Mouse (Mus musculus): Measurements from ENCODE around the gene Rab6a. TPM values are rescaled to one million over a fixed set of nuclear protein-coding genes. Genes with fewer than 3 reads are reported as not detected.

Gene Rab6a
- total and polyA plus RNA-seq, 2 experiments from 2014 or later: 241 to 336 TPM

- Histone ChIP-seq H3K9ac (replicated peaks; ENCODE audit: low read length) (no peak overlapping the region), H3K4me3 (ENCODE audit: low read length) (no peak overlapping the region), H3K4me2 (ENCODE audit: low read depth, low read length) (no peak overlapping the region), H3K4me1 (ENCODE audit: insufficient read depth, low read length) (no peaks in the 10 kb centered on the region), H3K9me3 (ENCODE audit: low read length) (no peaks in the 10 kb centered on the region), H3K36me3 (ENCODE audit: insufficient read depth, low read length) (no peaks in the 10 kb centered on the region), H3K27ac (no peak overlapping the region), H3K27me3 (ENCODE audit: insufficient read depth, low read length) (no peaks in the 10 kb centered on the region)
- 87% methylated on average over 2 of the region's 2 CpGs for WGBS
- ATAC-seq (no peak), DNase-seq (ENCODE audit: low spot score) (no peak)
- no peak for TF ChIP-seq CTCF (IDR thresholded peaks at IDR 0.05; ENCODE audit: low read depth)
These were observed 67.7 kb downstream of the Rab6a start for GRCm38 (mm10) chr7:100674941-100675340.

GRCm38 (mm10) chr7:100678052-100678451, 70.8 kb downstream of the Rab6a start:
- 78% methylated on average over 5 of the region's 5 CpGs for WGBS
- no peaks in the 10 kb centered on the region for H3K4me1 ChIP-seq (ENCODE audit: insufficient read depth, low read length)
- no peak for TF ChIP-seq CTCF (IDR thresholded peaks at IDR 0.05; ENCODE audit: low read depth)
- no peaks in the 10 kb centered on the region for H3K27me3 ChIP-seq (ENCODE audit: insufficient read depth, low read length)
- H3K4me2 ChIP-seq (ENCODE audit: low read depth, low read length): no peak overlapping the region
- ATAC-seq (no peak), DNase-seq (ENCODE audit: low spot score) (no peak)
- no peak overlapping the region for H3K4me3 ChIP-seq (ENCODE audit: low read length)
- H3K9ac ChIP-seq (replicated peaks; ENCODE audit: low read length): no peak overlapping the region
- H3K27ac ChIP-seq: no peak overlapping the region
- H3K36me3 ChIP-seq (ENCODE audit: insufficient read depth, low read length): no peaks in the 10 kb centered on the region
- H3K9me3 ChIP-seq (ENCODE audit: low read length): no peaks in the 10 kb centered on the region

- no peak for TF ChIP-seq CTCF (IDR thresholded peaks at IDR 0.05; ENCODE audit: low read depth)
- no peaks in the 10 kb centered on the region for H3K4me1 ChIP-seq (ENCODE audit: insufficient read depth, low read length)
- no peaks in the 10 kb centered on the region for H3K9me3 ChIP-seq (ENCODE audit: low read length)
- no peaks in the 10 kb centered on the region for H3K36me3 ChIP-seq (ENCODE audit: insufficient read depth, low read length)
- DNase-seq (ENCODE audit: low spot score): no peak
- H3K9ac ChIP-seq (replicated peaks; ENCODE audit: low read length): no peak overlapping the region
- WGBS: 66% methylated on average over 15 of the region's 15 CpGs
- no peak overlapping the region for H3K4me3 ChIP-seq (ENCODE audit: low read length)
- H3K27ac ChIP-seq: no peak overlapping the region
- H3K27me3 ChIP-seq (ENCODE audit: insufficient read depth, low read length): no peaks in the 10 kb centered on the region
- no peak overlapping the region for H3K4me2 ChIP-seq (ENCODE audit: low read depth, low read length)
- ATAC-seq: no peak
These were observed 72.0 kb downstream of the Rab6a start for GRCm38 (mm10) chr7:100678948-100679880.

GRCm38 (mm10) chr7:100681132-100681531, 73.9 kb downstream of the Rab6a start:
- H3K4me3 ChIP-seq (ENCODE audit: low read length): no peak overlapping the region
- H3K4me1 ChIP-seq (ENCODE audit: insufficient read depth, low read length): no peaks in the 10 kb centered on the region
- no peak overlapping the region for H3K27ac ChIP-seq
- no peak; the same call in 1 of the 2 replicates for ATAC-seq
- H3K4me2 ChIP-seq (ENCODE audit: low read depth, low read length): no peak overlapping the region
- H3K9me3 ChIP-seq (ENCODE audit: low read length): no peaks in the 10 kb centered on the region
- no peaks in the 10 kb centered on the region for H3K36me3 ChIP-seq (ENCODE audit: insufficient read depth, low read length)
- DNase-seq (ENCODE audit: low spot score): no peak
- 57% methylated on average over 5 of the region's 5 CpGs for WGBS
- no peaks in the 10 kb centered on the region for H3K27me3 ChIP-seq (ENCODE audit: insufficient read depth, low read length)
- TF ChIP-seq CTCF (IDR thresholded peaks at IDR 0.05; ENCODE audit: low read depth): no peak
- no peak overlapping the region for H3K9ac ChIP-seq (replicated peaks; ENCODE audit: low read length)

- Histone ChIP-seq H3K27me3 (ENCODE audit: insufficient read depth, low read length) (no peaks in the 10 kb centered on the region), H3K9me3 (ENCODE audit: low read length) (no peaks in the 10 kb centered on the region), H3K4me2 (ENCODE audit: low read depth, low read length) (no peak overlapping the region), H3K9ac (replicated peaks; ENCODE audit: low read length) (no peak overlapping the region), H3K36me3 (ENCODE audit: insufficient read depth, low read length) (no peaks in the 10 kb centered on the region), H3K4me1 (ENCODE audit: insufficient read depth, low read length) (no peaks in the 10 kb centered on the region), H3K27ac (no peak overlapping the region), H3K4me3 (ENCODE audit: low read length) (no peak overlapping the region)
- no peak for ATAC-seq
- TF ChIP-seq CTCF (IDR thresholded peaks at IDR 0.05; ENCODE audit: low read depth): no peak
- no peak for DNase-seq (ENCODE audit: low spot score)
- 69% methylated on average over 1 of the region's 1 CpGs for WGBS
These were observed 76.0 kb downstream of the Rab6a start for GRCm38 (mm10) chr7:100683241-100683640.

- H3K9me3 ChIP-seq (ENCODE audit: low read length): no peaks in the 10 kb centered on the region
- no peaks in the 10 kb centered on the region for H3K36me3 ChIP-seq (ENCODE audit: insufficient read depth, low read length)
- H3K9ac ChIP-seq (replicated peaks; ENCODE audit: low read length): no peak overlapping the region
- H3K27ac ChIP-seq: no peak overlapping the region
- no peak for ATAC-seq
- 79% methylated on average over 5 of the region's 5 CpGs for WGBS
- H3K4me2 ChIP-seq (ENCODE audit: low read depth, low read length): no peak overlapping the region
- TF ChIP-seq CTCF (IDR thresholded peaks at IDR 0.05; ENCODE audit: low read depth): no peak
- H3K27me3 ChIP-seq (ENCODE audit: insufficient read depth, low read length): no peaks in the 10 kb centered on the region
- no peaks in the 10 kb centered on the region for H3K4me1 ChIP-seq (ENCODE audit: insufficient read depth, low read length)
- no peak overlapping the region for H3K4me3 ChIP-seq (ENCODE audit: low read length)
- DNase-seq (ENCODE audit: low spot score): no peak
These were observed 76.9 kb downstream of the Rab6a start for GRCm38 (mm10) chr7:100684081-100684480.

GRCm38 (mm10) chr7:100684538-100684937, 77.3 kb downstream of the Rab6a start:
- H3K36me3 ChIP-seq (ENCODE audit: insufficient read depth, low read length): no peaks in the 10 kb centered on the region
- no peak overlapping the region for H3K4me3 ChIP-seq (ENCODE audit: low read length)
- no peak overlapping the region for H3K27ac ChIP-seq
- DNase-seq (ENCODE audit: low spot score): peak; percentile 85
- peak; percentile 95 for TF ChIP-seq CTCF (IDR thresholded peaks at IDR 0.05; ENCODE audit: low read depth)
- no peaks in the 10 kb centered on the region for H3K9me3 ChIP-seq (ENCODE audit: low read length)
- H3K27me3 ChIP-seq (ENCODE audit: insufficient read depth, low read length): no peaks in the 10 kb centered on the region
- WGBS: 59% methylated on average over 7 of the region's 7 CpGs
- H3K9ac ChIP-seq (replicated peaks; ENCODE audit: low read length): no peak overlapping the region
- no peak for ATAC-seq
- no peaks in the 10 kb centered on the region for H3K4me1 ChIP-seq (ENCODE audit: insufficient read depth, low read length)
- H3K4me2 ChIP-seq (ENCODE audit: low read depth, low read length): no peak overlapping the region

Data from hindbrain, postnatal 0 days (tissue).